Mouse (Mus musculus) left cerebral cortex, adult 9 months (tissue): ENCODE data around the gene Rnf157.
"Not testable (repeated sequence)": the region's sequence is repeated elsewhere in the genome, so short reads cannot be mapped to it uniquely, and the experiment has no call there.

Experiments
- DNase-seq, 2 experiments: peaks; one replicate each; pipeline ENCODE4 v3.0.0; 2022; ENCODE audit warnings: low spot score in 2 of 2

The Rnf157 gene

DNA sequence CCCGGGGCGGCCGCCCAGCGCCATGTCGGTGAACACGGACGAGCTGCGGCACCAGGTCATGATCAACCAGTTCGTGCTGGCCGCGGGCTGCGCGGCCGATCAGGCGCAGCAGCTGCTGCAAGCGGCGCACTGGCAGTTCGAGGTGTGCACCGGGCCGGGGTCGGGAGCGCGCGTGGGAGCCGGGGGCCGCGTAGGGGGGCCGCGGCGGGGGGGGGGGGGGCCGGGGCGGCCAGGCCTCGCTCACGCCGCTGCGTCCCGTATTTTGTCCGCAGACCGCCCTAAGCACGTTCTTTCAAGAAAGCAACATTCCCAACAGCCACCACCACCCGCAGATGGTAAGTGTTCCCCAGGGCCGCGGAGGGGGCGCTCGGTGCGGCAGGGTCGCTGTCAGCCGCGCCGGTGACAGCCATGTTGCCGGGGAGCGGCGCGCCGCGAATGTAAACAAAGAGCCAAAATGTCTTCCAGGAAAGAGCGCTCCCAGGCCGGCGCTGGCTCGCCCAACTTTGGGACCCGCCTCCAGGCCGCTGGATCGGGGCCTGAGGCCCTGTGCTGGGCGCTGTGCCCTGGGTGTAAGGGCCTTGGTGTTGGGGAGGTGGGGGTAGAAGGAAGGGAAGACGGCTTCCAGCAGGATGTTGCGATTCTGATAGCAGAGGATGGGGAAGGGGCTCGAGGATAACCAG, 21.6 kb upstream of the Rnf157 start:
- DNase-seq, result peak in 1 of 2 experiments; percentile 57

DNA sequence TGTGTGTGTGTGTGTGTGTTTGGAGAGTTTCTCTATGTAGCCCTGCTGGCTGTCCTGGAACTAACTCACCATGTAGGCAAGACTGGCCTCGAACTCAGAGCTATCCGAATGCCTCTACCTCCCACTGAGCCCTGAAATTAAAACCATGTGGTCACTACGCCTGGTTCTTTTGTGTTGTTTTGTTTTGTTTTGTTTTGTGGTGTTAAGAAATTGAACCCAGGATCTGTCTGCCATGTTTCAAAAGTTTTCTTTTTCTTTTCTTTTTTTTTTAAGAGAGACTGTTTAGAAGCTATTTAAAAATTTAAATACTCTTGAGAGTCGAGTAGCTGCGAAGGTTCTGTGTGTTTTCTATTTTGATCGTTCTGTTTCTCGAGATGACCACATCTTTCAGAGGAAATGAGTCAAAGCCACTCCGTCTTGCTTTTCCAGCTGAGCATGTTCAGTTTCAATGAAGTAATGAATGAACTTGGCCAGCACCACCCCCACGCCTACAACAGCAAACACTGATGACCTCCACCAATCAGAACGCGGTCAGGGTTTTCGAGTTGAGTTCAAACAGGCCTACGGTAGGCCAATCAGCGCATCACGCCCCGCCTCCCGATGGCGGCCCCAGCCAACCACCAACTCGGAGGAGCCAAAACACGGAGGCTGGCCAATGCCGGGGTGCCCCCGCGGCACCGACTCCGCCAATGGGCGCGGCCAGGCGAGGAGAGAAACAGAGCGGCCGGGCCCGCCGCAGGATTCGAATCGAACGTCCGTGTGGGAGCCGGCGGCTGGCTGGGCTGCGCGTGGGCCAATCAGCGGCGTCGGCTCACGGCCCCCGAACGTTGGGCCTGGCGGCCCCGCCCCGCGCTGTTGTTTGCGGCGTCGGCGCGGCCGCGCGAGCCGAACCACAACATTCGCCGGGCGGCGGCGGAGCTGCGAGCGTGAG, 20.8 kb upstream of the Rnf157 start, which contains the start of gene Ubald2:
Ubald2 (plus strand) TSS at position 739 of the 931 bp plus-strand sequence.
- DNase-seq, result peak; percentile 98 to 99

DNA sequence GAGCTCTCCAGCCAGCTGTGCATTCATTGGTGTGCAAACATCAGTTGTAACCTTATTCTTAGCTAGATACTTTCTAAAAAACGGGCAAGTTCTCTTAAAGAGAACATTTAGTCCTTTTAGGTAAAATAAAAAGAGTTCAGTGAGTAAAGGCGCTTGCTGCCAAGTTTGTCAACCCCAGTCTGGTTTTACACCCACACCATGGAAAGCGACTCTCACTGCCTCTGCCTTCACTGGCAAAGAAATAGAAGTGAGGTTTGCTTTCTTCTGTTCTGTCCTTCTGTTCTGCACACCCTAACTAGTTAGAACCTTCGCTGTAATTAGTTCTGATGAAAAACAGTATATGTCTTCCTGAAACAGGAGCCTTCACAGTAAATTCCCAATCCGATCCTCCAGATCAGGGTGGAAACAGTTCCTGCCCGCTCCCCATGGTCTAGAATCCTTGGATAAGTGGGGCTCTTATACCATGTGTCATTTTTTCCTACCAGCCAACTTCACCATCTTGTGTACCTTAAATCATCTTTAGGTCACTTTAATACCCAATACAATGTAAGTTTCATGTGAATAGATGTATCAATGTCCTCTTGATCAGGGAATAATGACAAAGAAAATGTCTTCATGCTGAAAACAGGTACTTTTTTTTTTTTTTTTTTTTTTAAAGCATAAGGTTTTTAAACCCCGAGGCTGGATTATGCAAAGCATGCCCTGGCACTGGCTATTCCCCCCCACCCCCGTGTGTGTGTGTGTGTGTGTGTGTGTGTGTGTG, 19.9 kb upstream of the Rnf157 start:
- peak in 1 of 2 experiments; percentile 71 for DNase-seq

DNA sequence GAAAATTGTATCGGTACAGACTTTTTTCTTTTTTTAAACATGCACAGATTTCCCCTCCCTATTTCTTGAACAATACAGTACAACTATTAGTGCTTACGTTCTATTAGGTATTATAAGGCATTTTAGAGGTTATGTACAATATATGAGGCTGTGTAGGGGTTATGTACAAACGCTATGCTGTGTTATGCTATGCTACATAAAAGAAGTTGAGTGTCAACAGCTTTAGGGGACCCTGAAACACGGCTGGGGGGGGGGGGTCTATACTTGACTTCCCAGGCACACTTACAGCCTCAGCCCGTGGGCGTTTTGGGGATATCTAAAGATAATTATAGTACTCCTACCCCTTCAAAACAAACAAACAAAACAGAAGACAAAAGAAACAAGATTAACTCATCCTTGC, 19.3 kb upstream of the Rnf157 start:
- no peak for DNase-seq

DNA sequence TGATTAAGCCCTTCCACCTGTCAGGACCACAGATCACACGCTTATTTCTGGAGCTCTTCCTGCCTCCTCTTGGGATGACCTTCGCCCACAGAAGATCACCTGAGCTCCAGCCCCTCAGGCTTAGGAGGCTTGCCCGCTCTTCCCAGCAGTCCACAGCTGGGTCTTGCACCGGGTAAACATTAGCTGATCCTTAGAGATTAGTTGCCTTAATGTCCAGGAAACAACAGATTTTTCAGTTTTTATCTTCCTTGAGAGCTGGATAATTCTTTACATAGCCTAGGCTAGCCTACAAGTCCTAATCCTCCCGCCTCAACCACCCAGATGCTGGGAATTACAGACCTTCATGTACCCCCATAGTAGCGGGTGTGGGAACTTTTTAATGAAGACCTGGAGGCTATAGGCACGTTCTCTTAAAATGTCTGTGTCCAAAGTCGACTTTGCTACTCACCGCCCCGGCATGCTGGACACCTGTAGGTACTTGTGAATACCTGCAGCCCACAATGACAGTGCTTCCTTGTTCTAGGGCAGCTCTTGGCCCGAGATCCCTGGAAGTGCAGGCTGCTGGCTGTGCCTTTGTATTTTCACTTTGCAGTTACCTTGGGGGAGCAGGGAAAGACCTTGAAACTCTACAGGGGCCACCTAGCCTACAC, 18.7 kb upstream of the Rnf157 start:
- no peak for DNase-seq

DNA sequence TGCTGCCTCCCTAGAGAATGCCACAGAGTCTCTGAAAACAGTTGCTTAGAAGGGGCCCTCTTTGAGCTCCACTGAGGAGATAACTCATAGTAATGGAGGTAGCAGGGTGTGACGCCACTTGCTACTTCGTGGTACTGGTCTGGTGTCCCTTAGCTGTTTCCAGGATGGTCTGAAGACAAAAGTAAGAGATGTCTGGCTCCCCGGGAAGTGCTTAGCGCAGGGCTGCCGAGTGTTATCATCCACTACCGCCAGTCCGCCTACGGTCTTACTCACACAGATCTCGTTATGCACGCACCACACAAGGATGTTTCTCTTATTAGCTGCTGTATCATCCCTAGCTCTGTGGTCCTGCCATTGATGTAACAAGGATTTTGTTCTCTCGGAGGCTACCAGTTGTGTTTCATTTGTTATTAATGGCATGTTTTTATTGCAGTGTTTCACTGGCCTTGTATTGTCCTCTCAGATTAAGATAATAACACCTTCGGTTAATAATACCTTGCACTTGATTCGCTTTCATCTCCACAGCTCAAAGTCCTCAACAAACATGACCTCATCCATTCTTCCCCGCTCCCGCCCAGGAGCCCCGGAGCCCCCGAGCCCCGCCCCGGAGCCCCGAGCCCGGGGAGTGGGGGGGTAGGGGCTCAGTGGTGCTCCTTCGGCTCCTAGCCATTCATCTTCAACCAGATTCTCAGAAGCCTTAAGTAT, 18.0 kb upstream of the Rnf157 start:
- DNase-seq, result no peak

DNA sequence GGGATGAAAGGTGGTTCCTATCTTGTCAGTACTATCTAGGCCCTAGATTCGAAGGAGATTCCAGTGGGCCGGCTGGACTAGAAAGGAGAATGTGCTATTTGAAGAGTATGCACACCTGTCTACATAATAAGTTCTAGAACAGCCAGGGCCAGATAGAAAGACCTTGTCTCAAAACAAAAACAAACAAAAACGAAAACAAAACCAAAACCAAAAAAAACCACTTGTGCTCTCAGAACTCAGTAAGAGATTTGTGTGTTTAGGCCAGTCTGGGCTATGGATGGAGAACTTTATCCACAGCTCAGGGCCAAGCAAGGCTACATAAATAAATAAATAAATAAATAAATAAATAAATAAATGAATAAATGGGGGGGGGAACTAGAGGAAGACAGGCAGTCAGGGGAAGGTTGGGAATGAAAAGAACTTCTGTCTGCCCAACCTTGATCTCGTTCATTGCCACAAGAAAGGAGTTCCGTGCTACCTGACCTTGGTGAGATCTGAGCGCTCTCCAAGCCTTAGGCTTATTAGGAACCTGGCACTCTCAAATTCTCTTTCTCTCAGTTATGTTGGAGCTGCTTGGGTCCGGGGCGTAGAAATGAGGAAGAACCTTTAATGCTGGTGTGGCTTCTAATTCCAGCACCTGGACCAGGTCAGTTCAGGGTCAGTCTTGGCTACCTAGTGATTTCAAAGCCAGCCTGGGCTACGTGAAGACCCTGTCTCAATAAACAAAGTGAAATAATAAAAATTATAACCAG, 17.2 kb upstream of the Rnf157 start:
- no peak for DNase-seq

DNA sequence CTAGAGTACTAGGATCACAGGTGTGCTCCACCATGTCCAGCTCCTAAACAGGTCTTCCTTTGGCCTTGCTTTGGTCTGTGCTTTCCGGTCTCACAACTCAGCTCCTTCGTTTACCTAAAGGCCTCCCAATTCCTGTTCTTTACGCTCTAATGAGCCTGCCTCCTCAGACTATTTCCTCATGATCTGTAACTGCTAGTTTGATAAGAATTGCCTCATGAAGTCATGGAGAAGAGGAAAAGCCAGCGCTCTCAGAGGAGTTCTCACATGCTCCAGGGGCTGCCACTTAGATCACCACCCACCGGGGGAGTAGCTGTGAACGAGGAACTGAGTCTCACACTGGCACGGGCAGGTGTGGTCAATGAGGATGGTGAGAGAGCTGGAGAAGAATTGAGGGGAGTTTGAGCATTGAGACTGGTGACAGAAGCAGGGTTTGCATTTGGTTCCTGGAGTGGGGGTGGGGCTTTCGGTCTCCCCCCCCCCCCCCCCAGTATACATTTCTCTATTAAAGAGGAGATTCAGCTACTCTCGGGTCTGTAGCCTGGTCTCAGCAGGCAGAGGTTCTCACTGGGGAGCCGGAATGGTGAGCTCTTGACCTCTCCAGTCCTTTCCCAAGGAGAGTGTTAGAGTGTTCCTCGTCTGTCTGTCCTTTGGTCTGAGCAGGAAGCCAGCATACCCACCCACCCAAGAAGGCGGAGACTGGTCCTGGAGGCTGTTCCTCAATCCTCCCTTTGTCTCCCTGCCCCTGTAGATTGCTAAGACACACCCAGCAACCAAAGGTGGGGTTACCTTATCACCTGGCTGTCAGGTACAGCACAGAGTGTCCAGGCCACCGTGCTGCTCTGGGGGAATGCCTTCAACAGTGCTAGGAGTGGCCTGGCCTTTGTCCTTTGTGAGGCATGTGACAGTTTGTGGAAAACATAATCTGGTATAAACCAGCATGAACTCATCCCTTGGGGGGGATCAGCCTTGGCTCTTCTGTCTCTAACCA, 16.3 kb upstream of the Rnf157 start:
- no peak for DNase-seq

DNA sequence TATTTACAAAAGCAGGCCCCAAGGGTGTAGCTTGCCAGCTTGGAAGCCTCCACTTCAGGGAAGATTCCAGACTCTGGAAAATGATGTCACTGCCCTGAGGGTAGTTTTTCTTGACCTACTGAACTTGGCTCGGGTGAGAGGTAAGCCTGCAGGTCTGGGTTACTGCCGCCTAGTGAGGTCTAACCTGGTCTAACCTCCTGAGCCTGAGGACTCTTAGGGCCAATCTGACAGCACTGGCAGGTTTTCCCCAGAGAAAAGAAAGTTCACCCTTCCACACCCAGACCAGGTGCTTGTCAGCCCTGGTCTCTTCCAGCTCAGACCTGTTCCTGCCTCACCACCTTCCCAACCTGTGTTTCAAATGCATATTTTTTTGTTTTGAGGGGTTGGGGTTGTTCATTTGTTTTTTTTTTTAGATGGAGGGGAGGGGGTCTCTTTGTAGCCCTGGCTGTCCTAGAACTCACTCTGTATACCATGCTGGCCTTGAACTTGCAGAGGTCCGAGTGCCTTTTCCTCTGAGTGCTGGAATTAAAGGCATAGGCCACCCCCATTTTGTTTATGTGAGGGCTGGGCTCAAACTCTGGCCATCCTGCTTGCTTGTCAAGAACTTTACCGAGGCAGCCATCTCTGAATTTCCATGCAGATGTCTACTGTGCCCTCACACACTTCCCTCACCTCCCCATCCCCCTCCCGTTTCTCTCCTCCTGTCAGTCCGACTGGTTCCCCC, 14.2 kb upstream of the Rnf157 start:
- no peak for DNase-seq

DNA sequence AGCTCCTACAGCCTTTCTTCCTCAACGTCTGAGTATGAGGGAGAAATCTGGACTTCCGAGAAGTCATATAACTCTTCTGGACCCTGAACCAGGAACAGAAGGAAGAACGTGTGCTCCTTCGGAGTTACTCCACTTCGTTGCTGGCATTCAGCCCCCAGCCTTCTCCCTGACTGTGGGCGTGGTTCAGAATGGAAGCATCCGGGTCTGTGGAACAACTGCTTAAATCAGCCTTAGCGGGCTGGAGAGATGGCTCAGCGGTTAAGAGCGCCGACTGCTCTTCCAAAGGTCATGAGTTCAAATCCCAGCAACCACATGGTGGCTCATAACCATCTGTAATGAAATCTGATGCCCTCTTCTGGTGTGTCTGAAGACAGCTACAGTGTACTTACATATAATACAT, 13.5 kb upstream of the Rnf157 start:
- DNase-seq, result not testable (repeated sequence)

DNA sequence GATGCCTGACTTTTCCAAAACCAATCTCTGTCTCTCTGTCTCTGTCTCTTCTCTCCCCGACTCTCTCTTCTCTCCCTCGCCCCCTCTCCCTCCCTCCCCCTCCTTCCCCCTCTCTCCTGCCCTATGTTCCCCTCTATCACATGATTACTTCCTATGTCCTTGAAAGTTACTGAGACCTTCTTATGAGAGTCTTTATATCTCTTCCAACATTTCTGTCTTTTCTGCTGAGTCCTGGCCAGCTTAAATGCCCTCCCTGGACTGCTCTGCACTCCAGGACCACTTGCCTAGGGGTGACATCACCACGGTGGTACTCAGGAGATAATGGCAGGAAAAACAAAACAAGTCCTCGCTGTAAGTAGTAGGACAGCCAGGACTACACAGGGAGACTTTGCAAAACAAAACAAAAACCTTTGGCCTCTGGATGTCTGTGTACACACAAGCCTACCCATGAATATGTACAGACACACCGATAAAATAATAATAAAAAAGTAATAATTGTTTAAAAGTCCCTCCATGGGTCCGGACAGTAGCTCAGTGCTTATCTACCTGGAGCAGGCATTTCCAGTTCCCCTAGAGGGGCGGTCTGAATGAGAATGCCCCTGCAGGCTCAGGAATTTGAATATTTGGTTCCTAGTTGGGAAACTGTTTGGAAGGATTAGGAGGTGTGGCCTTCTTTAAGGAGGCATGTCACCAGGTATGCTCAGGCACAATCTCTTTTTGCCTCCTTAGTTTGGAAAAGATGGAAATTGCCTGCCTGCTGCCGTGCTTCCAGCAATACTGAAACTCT, 12.0 kb upstream of the Rnf157 start:
- no peak for DNase-seq

DNA sequence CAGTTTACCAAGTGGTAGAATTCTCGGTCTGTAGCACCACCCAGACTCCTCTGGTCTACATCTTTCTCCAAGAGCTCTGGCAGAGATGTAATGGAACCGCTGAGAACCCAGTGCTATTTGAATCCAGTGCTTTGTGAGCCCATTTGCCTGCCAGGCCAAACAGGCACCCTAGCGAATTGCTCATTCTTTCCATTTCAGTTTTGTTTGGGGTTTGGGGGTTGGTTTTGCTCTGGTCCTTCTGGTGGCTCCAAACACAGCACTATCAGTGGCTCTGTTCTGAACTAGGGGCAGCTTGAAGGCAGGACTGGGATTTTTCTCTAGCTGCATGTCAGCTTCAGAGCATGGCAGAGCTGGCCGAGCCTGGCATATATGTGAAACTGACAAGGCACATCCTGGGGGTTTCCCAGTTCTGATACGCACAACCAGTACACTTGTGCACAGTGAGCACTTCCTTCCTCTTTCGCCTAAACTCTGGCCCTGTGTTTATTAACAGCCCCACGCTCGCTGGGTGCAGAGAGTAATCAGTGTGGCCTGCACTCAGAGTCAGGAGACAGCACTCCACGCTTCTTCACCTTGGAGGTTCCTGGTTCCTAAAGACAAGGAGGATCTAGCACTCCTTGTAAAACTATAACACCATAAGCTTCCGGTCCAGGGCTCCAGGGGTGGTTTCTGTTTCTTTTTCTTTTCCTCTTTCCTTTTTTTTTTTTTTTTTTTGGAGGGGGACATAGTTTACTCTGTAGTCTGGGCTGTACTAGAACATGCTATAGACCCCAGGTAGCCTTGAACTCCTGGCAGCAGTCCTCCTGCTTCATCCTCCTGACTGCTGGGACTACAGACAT, 11.2 kb upstream of the Rnf157 start:
- no peak for DNase-seq

DNA sequence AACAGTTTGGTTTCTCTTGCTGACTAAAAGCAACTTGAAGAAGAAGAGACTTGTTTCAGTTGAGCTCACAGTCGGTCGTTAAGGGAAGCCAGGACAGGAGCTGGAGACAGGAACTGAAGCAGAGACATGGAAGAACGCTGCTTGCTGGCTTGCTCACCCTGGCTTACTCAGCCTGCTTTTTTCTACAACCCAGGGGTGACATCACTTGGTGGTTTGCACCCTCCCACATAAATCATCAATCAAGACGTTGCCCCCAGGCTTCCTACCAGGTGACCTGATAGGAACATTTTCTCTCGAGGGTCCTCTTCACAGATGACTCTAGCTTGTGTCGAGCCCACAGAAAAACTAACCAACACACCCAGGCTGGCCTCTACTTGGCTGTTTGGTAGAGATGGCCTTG, 10.4 kb upstream of the Rnf157 start:
- DNase-seq, result no peak

DNA sequence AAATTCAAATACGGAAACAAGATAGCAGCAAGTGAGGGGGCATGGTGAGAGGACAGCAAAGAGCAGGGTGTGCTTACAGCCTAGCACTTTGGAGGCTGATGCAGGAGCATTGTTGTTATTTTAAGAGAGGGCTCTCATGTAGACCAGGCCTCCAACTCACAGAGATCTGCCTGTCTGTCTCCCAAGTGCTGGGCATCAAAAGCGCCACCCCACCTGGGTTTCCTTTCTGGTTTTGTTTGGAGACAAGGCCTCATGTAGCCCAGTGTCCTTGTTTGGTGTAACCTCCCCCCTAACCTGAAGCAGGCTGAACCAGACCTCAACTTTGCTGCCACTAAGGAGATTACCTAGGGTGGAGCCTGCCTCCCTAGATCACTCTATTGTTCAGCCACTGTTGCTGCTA, 9.7 kb upstream of the Rnf157 start:
- no peak for DNase-seq

DNA sequence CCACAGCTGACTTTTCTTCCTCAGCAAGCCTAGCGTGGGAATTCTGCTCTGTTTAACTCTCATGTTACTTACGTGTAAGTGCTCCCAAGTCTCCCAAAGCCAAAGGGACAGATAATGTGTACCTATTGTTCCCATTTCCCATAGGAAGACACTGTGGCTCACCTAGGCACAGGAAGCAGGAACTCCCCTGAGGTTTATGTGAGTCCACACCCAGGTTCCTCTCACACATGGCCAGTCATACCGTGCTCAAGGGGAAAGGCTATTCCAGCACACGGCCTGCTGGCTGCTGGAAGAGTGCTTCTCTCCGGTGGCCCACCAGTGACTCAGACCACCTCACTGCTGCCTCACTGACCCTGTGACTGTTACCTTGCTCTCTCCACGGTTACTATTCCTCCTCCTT, 8.3 kb upstream of the Rnf157 start:
- DNase-seq, result no peak

DNA sequence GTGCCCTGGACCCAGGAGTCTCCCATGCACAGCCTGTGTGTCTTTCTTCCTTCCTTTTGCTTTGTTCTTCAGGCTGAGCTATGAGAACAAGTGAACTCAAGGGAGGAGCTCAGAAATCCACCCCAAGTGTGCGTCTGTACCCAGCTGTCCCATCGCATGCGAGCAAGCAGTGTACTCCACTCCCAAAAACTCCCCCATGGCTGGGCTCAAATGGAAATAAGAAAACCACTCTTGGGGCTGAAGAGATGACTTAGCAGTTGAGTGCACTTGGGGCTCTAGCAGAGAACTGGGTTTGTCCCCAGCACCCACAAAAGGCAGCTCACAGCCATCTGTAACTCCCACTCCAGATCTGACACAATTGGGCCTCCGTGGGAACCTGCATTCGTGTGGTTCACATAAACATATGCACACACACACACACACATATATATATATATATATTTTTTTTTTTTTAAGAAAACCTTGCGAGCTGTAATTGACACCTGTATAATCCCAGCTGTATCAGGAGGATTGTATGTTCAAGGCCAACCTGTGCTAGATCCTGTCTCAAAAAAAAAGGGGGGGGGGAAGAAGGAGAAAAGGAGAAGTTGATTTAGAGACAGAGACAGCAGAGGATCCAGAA, 6.1 kb upstream of the Rnf157 start:
- DNase-seq, result no peak
